Mouse (Mus musculus) liver, postnatal 0 days (tissue): Measurements from ENCODE around the gene Pcna.

Experiments
- CTCF ChIP-seq: sonication (generic); IDR thresholded peaks from 2 replicates; pipeline ENCODE4 v1.5.1; 2016; ENCODE audit warnings: antibody characterized with exemption, low read depth
- EP300 ChIP-seq: IDR thresholded peaks from 2 replicates; pipeline ENCODE4 v1.6.1; 2016; ENCODE audit warnings: antibody characterized with exemption, low read depth, mild to moderate bottlenecking

DNA sequence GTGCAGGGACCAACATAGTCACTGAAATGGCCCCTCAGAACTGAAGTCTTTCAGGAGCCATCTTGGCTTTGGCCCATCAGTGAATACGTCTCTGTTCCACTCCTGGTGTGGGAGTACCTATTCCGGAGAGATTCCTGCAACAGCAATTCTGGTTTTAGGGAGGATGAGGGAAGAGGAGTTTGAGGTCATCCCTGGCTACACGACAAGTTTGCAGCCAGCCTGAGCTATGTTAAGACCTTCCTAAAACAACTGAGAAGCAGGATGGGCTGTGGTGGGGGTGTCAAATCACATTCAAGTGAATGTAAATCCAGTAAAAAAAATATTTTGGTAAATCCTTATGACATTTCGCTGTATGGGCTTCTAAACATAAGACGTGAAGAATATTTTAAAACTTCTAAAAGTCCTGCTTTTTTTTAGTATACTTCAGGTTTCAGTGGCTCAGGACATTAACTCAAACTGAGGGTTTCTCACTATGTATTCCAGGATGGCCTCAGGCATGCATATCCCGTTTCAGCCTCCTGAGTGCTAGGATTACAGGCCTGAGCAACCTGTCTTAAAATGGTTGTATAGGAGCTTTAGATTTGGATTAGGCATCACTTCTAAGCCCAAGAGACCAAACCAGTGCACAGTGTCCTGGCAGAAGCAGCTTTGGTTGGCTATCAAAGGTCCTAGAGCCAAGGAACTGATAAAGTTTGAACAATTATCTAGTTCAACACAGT, 4.4 kb upstream of the Pcna start:
- TF ChIP-seq CTCF (no peak), EP300 (no peak)
